Mouse (Mus musculus) layer of hippocampus, adult 6 months (tissue): Measurements from ENCODE around the gene Glod5. TPM values are rescaled to one million over a fixed set of nuclear protein-coding genes. Genes with fewer than 3 reads are reported as not detected.

Experiments used
- long read RNA-seq, 2 experiments: library from polyadenylated mRNA; unstranded; transcript quantifications; one replicate each; pipeline ENCODE4 v2.0.0; 2019 to 2020
- polyA plus RNA-seq: library from polyadenylated mRNA; unstranded; fragments of <200 nt; fragmentation: Nextera tagmentation; gene quantifications from 2 replicates; pipeline ENCODE4 v1.2.3, GENCODE M21; 2021

Glod5 gene
- not detected in 2 replicates for polyA plus RNA-seq
- long read RNA-seq, experiment 1, result 0 reads
- long read RNA-seq, experiment 2, result 0 reads

GRCm38 (mm10) chrX:8018286-8018685, at the start of gene Glod5:
Glod5 (minus strand) TSS chrX:8018492.

GRCm38 (mm10) chrX:7977892-7978291, 40.4 kb downstream of the Glod5 start, which contains the start of gene Gata1:
Gata1 (minus strand) TSS chrX:7978071.

Other genes starting within 250 kb of the Glod5 start
- gene Gripap1, start 228.7 kb downstream of the Glod5 start, polyA plus RNA-seq, result 29.8 and 34.6 TPM in 2 replicates
- gene Kcnd1, start 196.2 kb downstream of the Glod5 start, polyA plus RNA-seq, result 4.7 and 5.2 TPM in 2 replicates
- gene Otud5, start 177.1 kb downstream of the Glod5 start, polyA plus RNA-seq, result 5.8 and 6.1 TPM in 2 replicates
- gene Pim2, start 140.2 kb downstream of the Glod5 start, polyA plus RNA-seq, result 36.8 and 47.0 TPM in 2 replicates
- 20.7 and 23.1 TPM in 2 replicates for gene Slc35a2, start 134.5 kb downstream of the Glod5 start, polyA plus RNA-seq
- gene Pqbp1, start 119.2 kb downstream of the Glod5 start, polyA plus RNA-seq, result 76.7 and 79.2 TPM in 2 replicates
- 49.4 and 51.9 TPM in 2 replicates for gene Timm17b, start 119.1 kb downstream of the Glod5 start, polyA plus RNA-seq
- not detected in 2 replicates for gene Gm10491, start 110.7 kb downstream of the Glod5 start, polyA plus RNA-seq
- not detected in 2 replicates for gene Gm10490, start 109.0 kb downstream of the Glod5 start, polyA plus RNA-seq
- 450 and 585 TPM in 2 replicates for gene Pcsk1n, start 98.7 kb downstream of the Glod5 start, polyA plus RNA-seq
- not detected in 2 replicates for gene Eras, start 89.9 kb downstream of the Glod5 start, polyA plus RNA-seq
- 9.5 and 10.1 TPM in 2 replicates for gene Hdac6, start 70.6 kb downstream of the Glod5 start, polyA plus RNA-seq
- gene Gata1, start 40.4 kb downstream of the Glod5 start, polyA plus RNA-seq, result not detected in 2 replicates
- 8.3 and 8.7 TPM in 2 replicates for gene Suv39h1, start 56.3 kb upstream of the Glod5 start, polyA plus RNA-seq
- gene Was, start 72.0 kb upstream of the Glod5 start, polyA plus RNA-seq, result 0.23 and 0.29 TPM in 2 replicates
- 18.4 and 21.3 TPM in 2 replicates for gene Wdr13, start 114.4 kb upstream of the Glod5 start, polyA plus RNA-seq
- 146 and 150 TPM in 2 replicates for gene Rbm3, start 127.4 kb upstream of the Glod5 start, polyA plus RNA-seq
- gene Tbc1d25, start 157.7 kb upstream of the Glod5 start, polyA plus RNA-seq, result 9.3 and 13.0 TPM in 2 replicates
- gene Ebp, start 175.0 kb upstream of the Glod5 start, polyA plus RNA-seq, result 21.4 and 24.5 TPM in 2 replicates
- gene Porcn, start 188.0 kb upstream of the Glod5 start, polyA plus RNA-seq, result 67.0 and 87.1 TPM in 2 replicates
- 29.7 and 33.4 TPM in 2 replicates for gene Ftsj1, start 233.9 kb upstream of the Glod5 start, polyA plus RNA-seq